Mouse (Mus musculus) ES-Bruce4 (cell line): ENCODE results near the gene Trim28.

ENCODE experiments used
- CTCF ChIP-seq: IDR thresholded peaks from one replicate; pipeline ENCODE4 v1.8.1; 2011; ENCODE audit warnings: low read depth, low read length
- EP300 ChIP-seq: IDR thresholded peaks from 2 replicates; pipeline ENCODE4 v1.6.1; 2011; ENCODE audit warnings: low read depth, low read length; ENCODE audit not compliant: insufficient read depth

- TF ChIP-seq EP300 (no peak), CTCF (no peak)
Observed at GRCm38 (mm10) chr7:13003380-13003779, 4.5 kb downstream of the Trim28 start.
